Mouse (Mus musculus) ovary, adult 18-20 months (tissue): ENCODE data around the gene Otogl.

Experiments used
- DNase-seq: peaks from one replicate; pipeline ENCODE4 v3.0.0; 2022; ENCODE audit warnings: low spot score, mixed read lengths

Gene Otogl

GRCm38 (mm10) chr10:107906453-107906852 is 5.5 kb downstream of the Otogl start:
- no peak for DNase-seq

GRCm38 (mm10) chr10:107905274-107906034 is 6.5 kb downstream of the Otogl start:
- no peak for DNase-seq

GRCm38 (mm10) chr10:107901958-107902357 is 10.0 kb downstream of the Otogl start:
- DNase-seq: no peak

- no peak for DNase-seq
Measured at GRCm38 (mm10) chr10:107901204-107901879, 10.6 kb downstream of the Otogl start.

GRCm38 (mm10) chr10:107899946-107900345 is 12.0 kb downstream of the Otogl start:
- DNase-seq: no peak

GRCm38 (mm10) chr10:107896158-107896557 is 15.8 kb downstream of the Otogl start:
- no peak for DNase-seq

GRCm38 (mm10) chr10:107894663-107895581 is 17.0 kb downstream of the Otogl start:
- DNase-seq: no peak

GRCm38 (mm10) chr10:107890400-107890799 is 21.5 kb downstream of the Otogl start:
- no peak for DNase-seq

- DNase-seq: no peak
Measured at GRCm38 (mm10) chr10:107872542-107872941, 39.4 kb downstream of the Otogl start.

- no peak for DNase-seq
Measured at GRCm38 (mm10) chr10:107872109-107872508, 39.8 kb downstream of the Otogl start.

- no peak for DNase-seq
Measured at GRCm38 (mm10) chr10:107870540-107870939, 41.4 kb downstream of the Otogl start.

GRCm38 (mm10) chr10:107868904-107869303 is 43.0 kb downstream of the Otogl start:
- no peak for DNase-seq

- DNase-seq: no peak
Measured at GRCm38 (mm10) chr10:107867414-107867813, 44.5 kb downstream of the Otogl start.

- no peak for DNase-seq
Measured at GRCm38 (mm10) chr10:107860235-107860917, 51.6 kb downstream of the Otogl start.

- no peak for DNase-seq
Measured at GRCm38 (mm10) chr10:107859220-107859619, 52.7 kb downstream of the Otogl start.

- no peak for DNase-seq
Measured at GRCm38 (mm10) chr10:107858684-107859083, 53.2 kb downstream of the Otogl start.

- DNase-seq: no peak
Measured at GRCm38 (mm10) chr10:107844906-107845305, 67.0 kb downstream of the Otogl start.

GRCm38 (mm10) chr10:107834452-107835239 is 77.3 kb downstream of the Otogl start:
- no peak for DNase-seq

- no peak for DNase-seq
Measured at GRCm38 (mm10) chr10:107829151-107829550, 82.8 kb downstream of the Otogl start.

GRCm38 (mm10) chr10:107813814-107814483 is 98.0 kb downstream of the Otogl start:
- no peak for DNase-seq
